Mouse (Mus musculus) frontal cortex, postnatal 25 days (tissue): ENCODE measurements around the gene Olfr243.
"Not testable (repeated sequence)": the region's sequence is repeated elsewhere in the genome, so short reads cannot be mapped to it uniquely, and the experiment has no call there.

Source experiments
- DNase-seq, 2 experiments: peaks; one replicate each; pipeline ENCODE4 v3.0.0; 2022; ENCODE audit warnings: low spot score in 2 of 2

Gene Olfr243

DNA sequence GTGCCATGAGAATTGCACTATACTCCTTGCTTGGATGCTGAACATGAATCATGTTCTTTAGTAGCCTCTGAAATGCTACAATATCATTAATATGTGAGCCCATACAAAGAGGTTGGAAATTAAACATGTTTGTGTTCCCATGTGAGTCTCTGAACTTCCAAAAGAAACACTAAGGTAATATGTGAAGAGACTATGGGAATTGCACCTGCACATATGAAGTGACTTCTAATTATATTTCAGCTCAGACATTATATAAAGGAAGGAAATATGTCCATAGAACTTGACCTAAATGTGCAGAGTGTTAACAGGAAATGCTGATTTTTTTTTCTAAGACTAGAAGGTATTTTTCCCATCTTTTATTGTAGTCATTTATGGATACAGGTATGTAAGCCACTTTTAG is at the start of gene Olfr243:
Olfr243 (plus strand) TSS at position 301 of the 400 bp plus-strand sequence.
- DNase-seq = no peak

- DNase-seq = no peak
Observed at GRCm38 (mm10) chr7:103671091-103671490, 43.4 kb upstream of the Olfr243 start, which contains the start of gene Olfr624. TSS of gene Olfr624 (minus strand) at chr7:103671191.

DNA sequence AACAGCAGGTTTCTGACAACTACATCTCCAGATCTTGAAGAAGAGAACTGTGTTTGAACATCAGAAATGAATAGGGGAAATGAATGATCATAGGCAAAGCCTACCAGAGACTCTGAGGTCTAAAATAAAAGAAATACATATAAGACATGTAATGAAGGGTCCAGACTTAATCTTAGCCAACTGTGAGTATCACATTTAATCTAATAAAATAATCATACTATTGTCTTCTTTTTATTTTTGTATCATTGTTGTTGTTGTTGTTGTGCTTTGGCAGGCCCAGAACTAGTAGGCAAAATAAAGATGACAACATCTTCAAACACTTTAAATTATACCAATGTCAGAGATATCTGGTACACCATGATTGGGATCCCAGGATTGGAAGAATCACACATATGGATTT is 32.1 kb upstream of the Olfr243 start, which contains the start of gene Olfr625-ps1:
Olfr625-ps1 (plus strand) TSS at position 301 of the 400 bp plus-strand sequence.
- no peak for DNase-seq

GRCm38 (mm10) chr7:103699469-103699868 is 15.0 kb upstream of the Olfr243 start:
- no peak for DNase-seq

GRCm38 (mm10) chr7:103712024-103712423 is 2.4 kb upstream of the Olfr243 start:
- DNase-seq = no peak

- not testable (repeated sequence) for DNase-seq
Observed at GRCm38 (mm10) chr7:103716398-103716797, 1.9 kb downstream of the Olfr243 start.

DNA sequence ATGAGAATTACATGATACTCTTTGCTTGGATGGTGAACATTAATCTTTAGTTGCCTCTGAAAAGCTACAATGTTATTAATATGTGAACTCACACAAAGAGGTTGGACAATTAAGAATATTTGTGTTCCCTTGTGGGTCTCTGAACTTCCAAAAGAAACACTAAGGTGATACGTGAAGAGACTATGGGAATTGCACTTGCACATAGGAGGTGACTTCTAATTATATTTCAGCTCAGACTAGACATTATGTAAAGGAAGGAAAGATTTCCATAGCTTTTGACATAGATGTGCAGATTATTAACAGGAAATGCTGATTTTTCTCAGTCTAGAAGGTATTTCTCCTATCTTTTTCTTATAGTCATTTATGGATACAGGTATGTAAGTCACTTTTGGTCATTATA is 15.6 kb downstream of the Olfr243 start, which contains the start of gene Olfr628:
Olfr628 (plus strand) TSS at position 301 of the 400 bp plus-strand sequence.
- DNase-seq = no peak

DNA sequence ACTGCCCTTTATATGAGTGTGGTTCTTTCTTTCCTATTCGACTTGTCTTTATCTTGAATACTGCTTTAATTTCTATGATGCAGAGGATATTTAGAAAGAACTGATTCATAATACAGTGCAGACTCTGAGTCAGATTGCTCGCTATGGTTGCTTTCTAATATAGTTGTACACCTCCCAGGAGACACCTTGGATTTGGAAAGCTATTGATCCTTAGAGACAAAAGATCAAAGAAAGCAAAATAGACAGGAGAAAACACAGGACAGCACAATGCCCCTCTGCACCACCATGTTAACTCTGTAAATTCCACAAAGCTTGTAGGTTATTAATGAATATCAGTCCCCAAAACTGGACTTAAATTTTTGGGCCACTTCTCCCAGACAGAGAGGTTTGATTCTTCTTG is 30.4 kb downstream of the Olfr243 start, which contains the start of gene Olfr629:
Olfr629 (minus strand) TSS at position 101 of the 400 bp plus-strand sequence.
- DNase-seq = no peak

- DNase-seq = no peak
Observed at GRCm38 (mm10) chr7:103757233-103757632, 42.8 kb downstream of the Olfr243 start, which contains the start of gene Olfr630. TSS of gene Olfr630 (minus strand) at chr7:103757333.

- not testable (repeated sequence) for DNase-seq
Observed at GRCm38 (mm10) chr7:103762212-103762611, 47.7 kb downstream of the Olfr243 start.

GRCm38 (mm10) chr7:103767687-103768086 is 53.2 kb downstream of the Olfr243 start:
- DNase-seq = not testable (repeated sequence)
